Mouse (Mus musculus) heart, adult 11 months (tissue): Measurements from ENCODE around the gene Cxcl16.

Experiments
- DNase-seq: peaks from one replicate; pipeline ENCODE4 v3.0.0; 2022

The Cxcl16 gene

DNA sequence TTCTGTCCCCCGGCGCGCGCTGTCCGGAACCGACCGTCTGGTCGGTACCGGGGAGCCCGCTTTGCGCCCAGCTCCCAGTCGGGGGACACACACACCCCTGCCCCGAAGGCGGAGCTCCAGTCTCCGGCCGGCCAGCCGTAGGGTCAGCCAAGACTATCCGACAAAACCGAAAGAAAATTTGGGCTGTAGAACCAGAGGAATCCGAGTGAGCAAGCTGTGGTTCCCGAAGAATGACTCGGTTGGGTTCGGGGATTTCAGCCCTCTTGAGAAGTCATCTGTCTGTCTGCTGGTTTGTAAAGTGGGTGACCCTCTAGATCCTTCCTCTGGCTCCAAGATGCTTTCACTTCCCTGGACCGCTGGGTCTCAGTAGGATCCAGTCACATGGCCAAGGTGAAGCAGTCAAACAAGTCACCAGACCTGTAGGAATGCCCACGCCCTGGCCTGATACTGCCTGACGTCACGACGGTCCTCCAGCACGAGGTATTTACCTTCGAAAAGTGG lies at the start of gene Cxcl16:
Gene Cxcl16, minus strand, starts transcription at position 384 of the 501 bp plus-strand sequence.
- peak; percentile 98 for DNase-seq

DNA sequence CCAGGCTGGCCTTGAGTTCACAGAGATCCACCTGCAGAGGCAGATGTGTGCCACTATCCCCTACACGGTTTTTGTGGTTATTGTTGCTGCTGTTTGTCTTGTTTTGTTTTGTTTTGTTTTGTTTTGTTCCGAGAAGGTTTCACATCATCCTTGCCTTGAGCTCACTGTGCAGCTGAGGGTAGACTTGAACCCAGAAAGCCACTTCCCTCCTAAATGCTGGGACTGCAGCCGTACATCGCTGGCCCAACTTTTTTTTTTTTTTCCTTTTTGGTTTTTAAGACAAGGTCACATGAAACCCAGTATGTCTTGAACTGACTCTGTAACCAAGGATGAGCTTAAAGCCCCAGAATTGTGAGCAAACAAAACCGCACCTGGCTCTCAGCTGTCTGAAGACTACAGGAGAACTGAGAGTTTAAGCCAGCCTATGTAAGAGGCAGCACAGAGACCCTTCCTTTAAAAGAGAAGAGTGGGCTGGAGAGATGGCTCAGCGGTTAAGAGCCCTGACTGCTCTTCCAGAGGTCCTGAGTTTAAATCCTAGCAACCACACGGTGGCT lies 47.3 kb upstream of the Cxcl16 start:
- DNase-seq, result no peak

DNA sequence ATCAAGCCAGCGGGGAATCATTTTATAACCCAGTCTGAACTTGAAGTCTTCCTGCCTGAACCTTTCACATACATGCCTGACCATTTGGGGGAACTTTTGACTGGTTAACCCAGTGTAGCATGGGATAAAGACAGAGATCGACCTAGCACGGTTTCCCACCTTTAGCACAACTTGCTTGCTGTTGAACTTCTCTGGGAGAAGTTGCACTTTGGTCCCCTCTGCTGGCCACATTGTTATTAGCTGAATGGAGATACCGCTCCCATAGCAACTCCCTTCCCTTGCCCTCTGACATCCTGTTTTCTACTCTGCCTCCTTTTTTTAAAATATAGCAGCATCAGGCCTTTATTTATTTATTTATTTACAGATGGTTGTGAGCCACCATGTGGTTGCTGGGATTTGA lies 46.6 kb upstream of the Cxcl16 start:
- peak; percentile 94 for DNase-seq

DNA sequence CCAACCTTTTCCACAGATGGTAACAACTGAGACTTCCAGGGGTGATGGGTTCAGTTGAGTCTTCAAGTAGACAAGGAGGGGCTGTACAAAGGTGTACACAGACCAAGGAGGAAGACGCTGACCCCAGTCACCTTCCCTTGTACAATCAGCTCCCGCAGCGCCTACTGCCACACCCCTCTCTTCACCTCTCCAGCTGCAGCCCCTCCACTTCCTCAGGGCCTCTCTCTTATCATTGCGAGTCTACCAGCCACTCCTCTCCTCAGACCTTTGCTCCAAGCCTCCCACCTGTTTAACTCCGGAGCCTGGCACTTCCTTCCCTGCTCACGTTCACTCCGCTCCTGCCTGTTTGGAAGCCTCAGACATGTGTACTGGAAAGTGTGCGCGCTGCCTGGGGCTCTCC lies 45.2 kb upstream of the Cxcl16 start, which contains the start of gene Tm4sf5:
Gene Tm4sf5, plus strand, starts transcription at position 275 of the 400 bp plus-strand sequence.
- no peak for DNase-seq

DNA sequence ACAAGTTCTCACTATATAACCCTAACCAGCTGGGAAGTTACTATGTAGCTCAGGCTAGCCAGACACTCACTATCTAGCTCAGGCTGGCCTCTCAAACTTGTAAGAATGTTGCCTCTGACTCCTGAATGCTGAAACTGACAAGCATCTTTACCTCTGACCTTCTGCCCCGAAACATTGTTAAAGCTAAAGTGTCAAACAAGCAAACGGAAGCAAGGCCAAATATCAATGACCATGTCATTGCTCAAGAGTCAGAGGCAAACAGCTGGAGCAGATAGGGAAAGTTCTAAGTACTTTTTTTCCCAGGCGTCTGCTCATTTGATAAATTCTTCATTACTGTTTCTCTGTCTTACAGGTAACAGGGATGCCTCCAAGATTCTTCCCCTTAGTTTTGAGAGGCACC lies 42.2 kb upstream of the Cxcl16 start:
- no peak for DNase-seq

DNA sequence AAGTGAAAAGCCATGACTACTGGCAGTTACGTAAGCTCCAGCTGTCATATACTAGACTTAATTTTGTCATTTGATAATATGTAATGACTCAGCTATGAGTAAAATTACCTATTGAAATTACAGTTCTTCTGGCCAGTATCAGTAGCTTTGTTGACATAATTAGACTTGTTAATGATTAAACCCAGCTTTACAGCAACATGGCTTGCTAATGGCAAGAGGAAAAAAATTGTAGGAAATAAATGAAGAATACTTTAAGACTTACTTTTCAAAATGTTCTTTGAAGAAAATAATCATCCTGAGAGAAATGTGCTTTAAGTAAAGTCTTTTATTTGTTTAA lies 40.7 kb upstream of the Cxcl16 start:
- no peak for DNase-seq

DNA sequence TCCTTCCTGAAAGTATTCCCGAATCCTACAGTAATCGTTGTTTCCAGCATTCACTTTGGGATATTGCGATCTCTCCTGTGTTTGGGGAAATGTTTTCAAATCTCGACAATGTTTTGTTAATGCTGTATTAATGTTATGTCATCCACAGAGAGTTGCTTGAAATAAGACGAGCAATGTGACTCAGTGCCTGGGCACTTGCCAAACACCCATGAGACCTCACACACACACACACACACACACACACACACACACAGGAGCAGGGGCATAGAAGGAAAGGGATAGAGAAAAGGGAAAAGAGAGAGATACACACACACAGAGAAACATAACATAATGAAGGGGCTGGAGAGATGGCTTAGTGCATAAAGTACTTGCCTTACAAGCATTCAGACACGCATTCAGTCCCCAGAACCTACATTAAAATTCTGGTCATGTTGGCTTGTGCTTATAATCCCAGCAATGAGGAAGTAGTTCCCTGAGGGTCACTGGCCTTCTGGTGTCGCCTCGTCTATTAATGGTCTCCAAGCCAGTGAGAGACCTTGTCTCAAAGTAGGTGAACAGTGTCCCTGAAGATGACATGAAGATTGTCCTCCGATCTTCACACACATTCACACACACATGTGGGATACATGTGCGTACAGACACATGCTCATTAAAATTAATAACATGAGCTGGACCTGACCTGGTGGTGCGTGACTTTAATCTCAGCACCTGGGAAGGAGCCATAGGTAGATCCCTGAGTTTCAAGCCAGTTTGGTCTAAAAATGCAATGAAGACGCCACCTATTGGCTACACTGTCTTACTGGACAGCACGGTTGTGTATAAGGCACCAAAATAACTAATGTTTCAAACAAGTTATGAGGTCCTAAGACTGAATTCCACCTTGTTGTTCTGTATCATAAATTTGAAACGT lies 40.0 kb upstream of the Cxcl16 start:
- DNase-seq, result no peak

DNA sequence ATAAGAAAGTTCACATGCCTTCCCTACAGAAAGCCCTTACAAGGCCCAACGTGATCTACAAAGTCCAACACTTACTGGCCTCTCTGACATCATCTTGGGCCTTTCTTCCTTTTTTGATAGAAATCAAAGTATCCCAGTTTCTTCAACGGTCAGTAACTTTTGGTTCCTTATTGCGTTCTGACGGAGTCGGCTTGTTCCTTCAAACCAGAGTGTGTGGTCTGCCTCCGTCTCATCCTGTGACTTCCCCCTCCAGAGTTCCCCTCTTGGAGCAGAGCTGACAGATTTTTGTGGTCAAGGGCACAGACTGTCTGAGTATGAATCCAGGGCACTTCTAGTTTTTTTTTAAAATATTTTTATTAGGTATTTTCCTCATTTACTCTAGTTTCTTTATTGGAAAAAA lies 29.9 kb upstream of the Cxcl16 start:
- DNase-seq, result peak; percentile 97

DNA sequence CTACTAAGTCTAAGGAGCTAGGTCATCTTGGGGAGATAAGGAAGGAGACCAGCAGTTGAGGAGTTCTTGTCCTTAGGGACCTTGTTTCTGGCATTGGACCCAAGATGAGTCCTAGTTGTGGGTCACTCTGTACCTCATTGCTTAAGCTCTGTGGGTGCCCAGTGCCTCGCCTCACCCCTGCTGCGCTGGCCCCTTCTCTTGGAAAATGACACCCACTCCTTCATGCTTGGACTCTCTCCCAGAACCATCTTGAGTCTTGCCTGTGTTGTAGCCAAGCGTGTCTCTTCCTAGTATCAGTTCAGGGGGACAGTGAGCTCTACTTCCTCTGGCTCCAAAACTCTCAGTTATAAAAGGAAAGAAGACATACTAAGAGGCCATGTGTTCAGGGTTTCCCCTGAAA lies 29.4 kb upstream of the Cxcl16 start:
- DNase-seq, result peak; percentile 97

DNA sequence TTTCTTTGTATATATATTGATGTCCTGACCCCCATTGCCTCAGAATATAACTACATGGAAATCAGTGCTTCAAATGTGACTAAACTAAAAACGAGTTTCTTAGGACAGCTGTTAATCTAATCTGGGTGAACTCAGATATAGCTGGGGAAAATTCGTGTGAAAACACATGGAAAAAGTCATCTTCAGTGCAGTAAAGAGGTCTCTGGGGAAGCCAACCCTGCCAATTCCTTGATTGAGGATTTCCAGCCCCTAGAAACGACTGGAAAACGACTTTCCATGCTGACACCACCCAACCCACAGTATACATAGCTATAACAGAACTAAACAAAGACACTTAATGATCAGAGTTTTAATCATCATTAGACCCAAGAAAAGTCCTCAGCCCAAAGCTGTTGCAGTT lies 28.0 kb upstream of the Cxcl16 start:
- DNase-seq, result peak; percentile 95

DNA sequence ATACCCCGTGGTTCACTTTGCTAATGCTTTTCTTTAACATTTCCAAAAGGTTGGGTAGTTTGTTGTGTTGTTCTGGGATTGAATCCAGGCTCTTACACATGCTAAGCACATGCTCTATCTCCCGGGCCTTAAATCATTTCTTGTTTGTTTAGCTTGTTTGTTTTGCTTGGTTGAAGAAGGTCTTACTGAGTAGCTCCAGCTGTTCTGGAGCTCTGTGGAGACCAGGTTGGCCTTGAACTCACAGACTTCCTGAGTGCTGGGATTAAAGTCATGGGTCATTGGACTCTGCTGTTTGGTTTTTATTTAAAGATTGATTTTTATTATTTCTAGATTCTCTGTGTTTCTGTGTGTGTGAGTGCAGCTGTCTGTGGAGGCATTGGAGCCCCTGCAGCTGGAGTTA lies 25.7 kb upstream of the Cxcl16 start:
- DNase-seq, result no peak

DNA sequence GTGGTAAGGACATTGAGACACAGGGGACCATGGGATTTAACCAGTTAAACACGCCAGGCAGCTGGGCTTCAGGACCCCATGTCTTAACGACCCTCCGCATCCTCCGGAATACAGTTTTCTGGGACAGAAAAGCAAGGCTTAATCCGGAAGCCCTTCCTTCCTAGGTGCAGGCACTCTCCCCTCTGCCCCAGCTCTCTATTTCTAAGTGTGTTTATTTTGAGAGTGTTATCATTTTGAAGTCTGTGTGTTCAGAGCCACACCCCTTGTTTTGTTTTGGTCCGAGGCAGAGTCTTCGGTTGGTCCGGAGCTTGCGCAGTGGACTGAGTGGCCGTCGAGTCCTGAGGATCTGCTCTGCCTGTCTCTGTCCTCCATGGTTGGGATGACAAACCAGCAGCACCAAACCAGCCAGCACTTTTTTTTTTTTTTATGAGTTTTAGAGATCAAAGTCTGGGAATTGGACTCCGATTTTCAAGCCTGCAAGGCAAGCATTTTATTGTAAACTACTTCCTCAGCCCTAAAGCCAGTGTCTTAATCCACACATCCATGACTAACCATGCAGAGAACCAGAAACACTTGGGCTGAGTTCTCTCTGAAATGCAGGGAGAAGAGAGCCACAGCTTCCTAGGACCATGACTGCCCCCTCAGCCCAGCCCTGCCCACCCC lies 15.2 kb upstream of the Cxcl16 start:
- no peak for DNase-seq

DNA sequence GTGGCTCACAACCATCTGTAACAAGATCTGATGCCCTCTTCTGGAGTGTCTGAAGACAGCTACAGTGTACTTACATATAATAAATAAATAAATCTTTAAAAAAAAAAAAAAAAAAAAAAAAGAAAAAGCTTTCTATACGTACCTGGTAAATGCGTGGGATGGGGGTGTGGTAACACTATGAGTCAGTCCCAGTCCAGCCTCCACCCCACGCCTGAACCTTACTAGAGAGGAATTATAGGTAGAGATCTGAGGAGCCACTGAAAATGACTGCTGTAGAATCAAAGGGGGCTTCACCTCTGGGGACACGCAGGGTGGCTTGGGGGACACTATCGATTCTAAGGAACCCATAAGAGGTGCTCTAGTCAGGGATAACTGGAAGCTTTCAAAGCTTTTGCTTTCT lies 13.5 kb upstream of the Cxcl16 start:
- DNase-seq, result peak; percentile 81

DNA sequence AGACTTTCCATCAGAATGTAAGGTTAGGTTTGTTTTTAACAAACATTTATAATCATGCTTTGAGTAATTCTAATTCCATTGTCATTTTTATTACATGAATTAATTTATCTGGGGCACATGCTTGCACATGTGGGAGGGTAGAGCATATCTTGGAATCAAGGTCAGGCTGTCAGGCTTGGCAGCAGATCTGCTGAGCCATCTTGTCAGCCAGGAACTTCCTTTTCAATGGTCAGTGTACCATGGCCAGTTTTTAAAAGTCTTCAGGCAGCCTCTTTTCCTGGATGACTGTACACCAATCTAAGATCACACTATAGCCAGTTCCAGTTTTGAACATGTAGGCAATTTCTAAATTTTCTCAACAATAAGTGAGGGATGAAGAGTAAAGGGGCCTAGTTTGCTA lies 12.9 kb upstream of the Cxcl16 start:
- peak; percentile 91 for DNase-seq

DNA sequence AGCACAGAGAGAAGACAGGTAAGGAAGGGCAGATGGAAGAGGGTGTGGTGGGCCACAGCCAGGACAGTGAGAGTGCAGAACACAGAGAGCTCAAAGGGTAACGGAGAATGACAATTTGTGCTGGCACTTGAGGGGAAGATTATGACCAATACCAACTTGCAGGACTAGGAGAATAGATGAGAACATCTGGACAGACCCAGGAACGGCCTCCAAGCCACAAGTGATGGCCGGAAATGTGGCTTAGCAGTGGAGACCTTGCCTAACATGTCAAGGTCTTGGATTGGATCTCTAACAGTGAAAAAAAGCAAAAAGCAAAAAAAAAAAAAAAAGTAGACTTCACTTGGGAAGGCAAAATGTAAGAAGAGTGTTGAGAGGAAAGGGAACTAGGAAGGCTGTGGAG lies 10.0 kb upstream of the Cxcl16 start:
- peak; percentile 80 for DNase-seq

DNA sequence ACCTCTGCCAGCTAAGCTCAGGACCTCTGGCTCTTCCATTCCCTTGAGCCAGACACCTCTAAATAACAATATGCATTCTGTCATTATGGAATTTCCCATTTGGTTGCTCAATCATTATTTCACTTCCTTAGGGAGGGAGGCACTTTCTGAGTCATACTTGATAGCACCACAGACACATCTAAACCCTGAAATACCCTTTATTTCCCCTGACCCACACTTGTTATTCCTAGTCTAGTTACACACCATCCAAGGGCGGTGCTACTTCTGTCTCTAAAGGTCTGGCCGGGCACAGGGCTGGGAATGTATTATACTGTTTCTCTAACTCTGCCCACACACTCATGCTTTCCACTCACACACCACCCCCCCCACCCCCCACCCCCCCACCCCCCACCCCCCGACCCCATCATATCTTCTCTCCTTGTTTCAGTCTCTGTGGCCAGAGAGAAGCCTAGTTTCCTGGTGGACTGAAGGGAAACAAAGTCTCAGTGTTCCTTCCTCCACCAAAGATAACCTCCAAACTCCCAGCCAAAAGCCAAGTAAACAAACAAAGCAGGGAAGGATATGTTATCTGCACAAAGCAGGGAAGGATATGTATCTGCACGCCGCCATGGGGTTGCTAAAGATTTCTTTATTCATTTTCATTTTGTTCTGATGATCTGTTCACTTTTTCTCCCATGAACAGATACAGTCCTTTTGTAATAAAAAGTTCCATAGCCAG lies 8.3 kb upstream of the Cxcl16 start:
- DNase-seq, result peak; percentile 93

DNA sequence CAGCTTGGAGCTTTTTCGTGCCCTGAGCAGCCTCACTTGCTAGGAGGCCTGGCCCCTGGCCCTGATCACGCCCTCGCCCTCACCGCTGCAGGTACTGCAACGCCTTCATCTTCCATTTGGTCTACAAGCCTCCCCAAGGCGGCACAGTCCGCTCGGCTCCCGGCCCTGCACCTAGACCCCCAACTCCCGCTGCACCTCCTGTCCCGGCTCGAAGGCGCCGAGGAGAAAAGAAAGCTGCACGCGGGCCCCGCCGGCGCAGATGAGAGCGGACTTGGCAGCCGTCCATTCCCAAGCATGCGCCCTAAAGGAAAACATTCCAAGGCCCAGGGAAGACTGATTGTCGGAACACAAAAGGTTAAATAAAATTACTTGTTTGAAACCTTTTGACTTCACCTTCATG lies 6.0 kb upstream of the Cxcl16 start:
- DNase-seq, result peak; percentile 92

DNA sequence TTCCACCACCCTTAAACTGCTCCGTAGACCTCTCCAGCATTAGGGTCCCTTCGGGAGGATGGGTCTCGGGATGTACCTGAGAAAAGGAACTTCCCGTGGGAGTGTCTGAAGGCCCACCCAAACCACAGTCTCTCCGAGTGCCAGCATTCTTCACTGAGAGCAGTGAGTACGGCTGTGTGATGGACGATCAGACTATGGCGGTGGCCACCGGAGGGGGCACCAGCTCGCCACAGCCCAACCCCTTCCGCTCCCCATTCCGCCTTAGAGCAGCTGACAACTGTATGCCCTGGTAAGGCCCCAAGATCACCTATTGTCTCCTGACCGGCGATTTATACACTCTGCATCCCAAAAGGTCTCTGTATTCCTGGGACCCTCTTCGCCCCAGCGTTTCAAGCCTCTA lies 5.4 kb upstream of the Cxcl16 start:
- DNase-seq, result no peak

DNA sequence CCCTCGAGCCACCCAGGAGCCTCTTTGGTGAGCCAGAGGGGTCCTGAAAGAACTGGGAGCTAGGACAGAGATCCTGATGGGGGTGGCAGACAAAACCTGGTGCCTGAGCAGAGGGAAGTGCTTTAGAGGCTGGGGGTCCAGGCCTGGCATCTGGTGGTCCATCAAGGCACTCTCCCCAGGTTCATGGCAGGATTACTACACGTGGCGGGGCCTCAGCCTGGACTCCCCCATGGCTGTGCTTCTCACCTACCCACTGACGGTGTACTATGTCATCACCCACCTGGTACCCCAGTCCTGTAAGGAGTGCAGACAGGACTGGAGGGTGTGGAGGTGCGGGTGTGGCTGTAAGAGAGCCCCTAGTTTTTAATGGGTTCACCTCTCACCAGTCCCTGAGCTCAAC lies 4.2 kb upstream of the Cxcl16 start:
- peak; percentile 92 for DNase-seq

DNA sequence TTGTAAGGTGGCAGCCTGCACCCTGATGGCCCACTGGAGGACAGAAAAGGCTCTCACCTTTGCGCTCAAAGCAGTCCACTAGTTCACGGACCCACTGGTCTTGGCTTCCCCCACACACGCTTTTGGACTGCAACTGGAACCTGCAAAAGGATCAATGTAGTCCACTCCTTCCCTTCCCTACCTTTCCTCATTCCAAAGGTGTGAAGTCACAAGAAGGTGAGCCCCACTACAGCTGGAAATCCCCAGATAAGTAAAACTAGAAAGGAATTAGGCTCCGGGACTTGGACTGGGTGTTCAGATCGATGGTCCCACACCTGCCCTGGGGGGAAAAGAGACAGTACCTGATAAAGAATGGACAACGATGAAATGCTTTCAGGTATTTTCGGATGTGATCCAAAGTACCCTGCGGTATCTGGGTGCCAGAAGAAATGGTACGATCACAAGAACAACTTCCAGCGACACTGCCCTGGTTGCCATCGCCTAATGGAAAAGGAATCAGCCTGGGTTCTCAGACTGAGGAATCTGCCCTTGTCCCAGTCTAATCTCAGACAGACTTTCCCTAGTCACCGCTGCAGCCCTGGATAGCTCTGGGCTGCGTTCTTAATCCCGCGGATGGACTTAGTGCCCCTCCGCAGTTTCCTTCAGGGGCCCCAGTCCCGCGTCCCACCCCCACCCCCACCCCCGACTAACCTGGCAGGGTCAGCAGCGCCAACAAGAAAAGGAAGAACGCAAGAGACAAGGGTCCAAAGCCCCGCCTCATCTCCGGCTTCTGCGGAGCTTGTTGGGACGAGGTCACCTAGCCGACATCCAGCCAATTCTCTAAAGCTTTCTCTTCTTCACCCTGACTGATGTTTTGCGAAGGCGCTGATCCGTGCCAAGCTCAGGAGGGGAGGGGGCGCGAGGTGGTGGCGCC lies 840 bp downstream of the Cxcl16 start, which contains the start of gene Zmynd15:
Gene Zmynd15, plus strand, starts transcription at position 746 of the 913 bp plus-strand sequence.
- DNase-seq, result no peak

DNA sequence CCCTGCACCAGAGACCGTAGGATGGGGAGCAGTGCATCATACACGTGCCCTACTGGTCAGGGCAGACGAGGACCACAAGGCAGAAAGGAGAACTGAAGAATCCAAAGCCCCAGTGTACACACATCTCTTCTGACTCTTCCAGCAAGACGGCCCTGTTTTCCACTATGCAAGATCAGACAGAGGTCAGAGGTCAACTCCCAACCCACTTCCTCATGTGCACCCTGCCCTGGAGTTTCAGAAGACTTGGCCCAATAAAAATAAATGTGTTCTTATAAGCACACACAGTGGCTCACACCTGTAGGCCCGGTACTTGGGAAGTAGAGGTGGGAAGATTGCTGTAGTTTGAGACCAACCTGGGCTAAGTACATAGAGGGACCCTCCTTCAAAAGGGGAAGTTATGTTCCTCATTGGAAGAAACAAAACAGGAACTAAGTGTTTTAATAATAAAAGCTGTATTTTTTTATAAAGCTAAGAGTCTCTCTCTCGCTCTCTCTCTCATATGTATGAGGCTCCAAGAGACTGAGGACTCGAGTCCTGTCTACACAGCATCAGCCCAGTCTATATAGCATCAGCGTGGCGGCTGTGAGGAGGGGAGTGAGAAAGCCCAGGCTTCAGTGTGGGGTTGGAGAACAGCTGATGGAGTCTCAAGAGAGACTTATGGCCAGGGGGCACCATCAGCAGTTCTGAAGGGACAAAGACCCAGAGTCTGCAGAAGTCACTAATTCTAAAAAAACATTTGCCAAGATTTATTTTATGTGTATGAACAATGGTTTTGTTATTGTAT lies 6.3 kb downstream of the Cxcl16 start:
- DNase-seq, result peak; percentile 96
